Mouse (Mus musculus) embryonic facial prominence, embryonic 14.5 days (tissue): ENCODE measurements around the gene Gm3020. TPM values are rescaled to one million over a fixed set of nuclear protein-coding genes. Genes with fewer than 3 reads are reported as not detected.
"Not testable (repeated sequence)": the region's sequence is repeated elsewhere in the genome, so short reads cannot be mapped to it uniquely, and the experiment has no call there.

Experiments used
- ATAC-seq: fragments of 200-750 bp; cut with Nextera tagmentation; 2 replicates; pipeline ENCODE4 v1.8.0; 2017; ENCODE audit warnings: low read depth, moderate number of reproducible peaks, moderate TSS enrichment
- DNase-seq: peaks from one replicate; pipeline ENCODE4 v3.0.0-alpha.2; 2015; ENCODE audit warnings: low spot score
- H3K27ac ChIP-seq: fragments of 300-500 bp; sonication (generic); replicated peaks from 2 replicates; pipeline ENCODE4 v1.5.1; 2014; ENCODE audit warnings: low read depth, mild to moderate bottlenecking, low read length, moderate library complexity
- H3K27me3 ChIP-seq: fragments of 300-500 bp; sonication (generic); replicated peaks from 2 replicates; pipeline ENCODE4 v1.6.1; 2014; ENCODE audit warnings: low read length; ENCODE audit not compliant: control insufficient read depth, insufficient read depth
- H3K36me3 ChIP-seq: fragments of 300-500 bp; sonication (generic); 2 replicates; pipeline ENCODE4 v1.6.1; 2014; ENCODE audit warnings: low read length, mixed read lengths; ENCODE audit not compliant: control insufficient read depth, insufficient read depth
- H3K4me1 ChIP-seq: fragments of 300-500 bp; sonication (generic); 2 replicates; pipeline ENCODE4 v1.6.1; 2014; ENCODE audit warnings: antibody characterized with exemption, low read length; ENCODE audit not compliant: control insufficient read depth, insufficient read depth
- H3K4me2 ChIP-seq: fragments of 300-500 bp; sonication (generic); 2 replicates; pipeline ENCODE4 v1.6.1; 2014; ENCODE audit warnings: low read depth, mild to moderate bottlenecking, low read length, moderate library complexity, mixed read lengths
- H3K4me3 ChIP-seq: fragments of 300-500 bp; sonication (generic); 2 replicates; pipeline ENCODE4 v1.5.1; 2014; ENCODE audit warnings: low read depth, mild to moderate bottlenecking, low read length
- H3K9ac ChIP-seq: fragments of 300-500 bp; sonication (generic); 2 replicates; pipeline ENCODE4 v1.6.1; 2014; ENCODE audit warnings: low read depth, mild to moderate bottlenecking, low read length, moderate library complexity, mixed read lengths
- H3K9me3 ChIP-seq: fragments of 300-500 bp; sonication (generic); 2 replicates; pipeline ENCODE4 v1.6.1; 2016; ENCODE audit warnings: low read length; ENCODE audit not compliant: control insufficient read depth
- WGBS: fragments of 180-500 bp; shearing (Covaris S2); extraction: QIAGEN DNeasy Blood & Tissue Kit; methylation state at CpG from one replicate; pipeline ENCODE4 v1.1.7; 2014; 5-methylcytosine and 5-hydroxymethylcytosine counted together
- polyA plus RNA-seq: library from polyadenylated mRNA; unstranded; fragments of >200 nt; fragmentation: Nextera tagmentation; extraction: Ambion mirVana; gene quantifications from 2 replicates; pipeline ENCODE4 v1.2.1, GENCODE M21; 2014

Gm3020 gene
- 0.65 and 0.87 TPM in 2 replicates for polyA plus RNA-seq

DNA sequence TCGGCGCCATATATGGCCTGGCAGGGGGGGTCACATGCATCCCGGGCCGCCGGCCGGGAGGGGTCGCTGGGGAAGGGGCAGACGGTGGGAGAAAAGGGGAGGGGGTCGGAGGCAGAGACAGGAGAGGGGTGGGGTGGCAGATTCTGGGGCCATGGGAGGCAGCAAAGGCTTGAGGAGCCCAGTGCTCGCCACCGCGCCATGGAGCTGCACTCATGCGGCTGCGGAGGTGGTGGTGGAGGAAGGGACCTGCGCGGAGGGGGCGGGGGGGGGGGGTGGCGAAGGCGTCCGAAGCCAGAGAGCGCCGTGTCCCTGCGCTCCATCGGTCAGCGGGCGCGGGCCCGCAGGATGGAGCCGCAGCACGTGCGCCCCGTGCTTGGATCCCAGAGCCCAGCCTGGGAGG is at the start of gene Gm3020:
TSS of gene Gm3020 (plus strand) at position 301 of the 400 bp plus-strand sequence.
- H3K4me2 ChIP-seq, H3K9me3 ChIP-seq, H3K4me3 ChIP-seq, H3K27me3 ChIP-seq, H3K9ac ChIP-seq, DNase-seq, H3K36me3 ChIP-seq, H3K4me1 ChIP-seq, H3K27ac ChIP-seq, ATAC-seq: not testable (repeated sequence)
- WGBS: no CpG with 5 or more reads among the region's 32 CpGs

DNA sequence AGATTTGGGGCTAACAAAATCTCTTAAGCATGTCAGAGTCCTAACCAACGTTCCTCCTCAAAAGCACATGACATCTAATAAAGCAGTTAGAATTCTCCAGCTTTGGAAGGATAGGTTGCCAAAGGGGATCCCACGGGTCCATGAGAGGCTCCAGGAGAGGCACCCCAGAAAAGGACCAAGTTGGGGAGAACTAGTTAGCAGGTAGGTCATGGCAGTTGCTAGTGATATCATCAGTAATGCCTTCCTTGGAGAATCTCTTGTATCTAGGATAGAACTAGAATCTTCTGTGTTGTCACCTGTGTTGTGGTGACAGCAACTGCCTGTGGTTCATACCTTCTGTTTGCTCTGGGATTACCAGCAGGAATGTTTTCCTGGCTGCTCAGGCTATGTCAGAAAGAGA is 17.6 kb upstream of the Gm3020 start, which contains the start of gene Gm3012:
TSS of gene Gm3012 (plus strand) at position 301 of the 400 bp plus-strand sequence.
- H3K27ac ChIP-seq, H3K4me2 ChIP-seq, H3K9me3 ChIP-seq, H3K36me3 ChIP-seq, H3K27me3 ChIP-seq, H3K4me1 ChIP-seq, DNase-seq, H3K9ac ChIP-seq, ATAC-seq, H3K4me3 ChIP-seq: not testable (repeated sequence)
- WGBS: no CpG with 5 or more reads among the region's 2 CpGs

GRCm38 (mm10) chr14:3688483-3688882 is 36.7 kb downstream of the Gm3020 start, which contains the start of gene Gm3043:
Gm3043 (plus strand) TSS chr14:3688783.
- not testable (repeated sequence) for DNase-seq, H3K27me3 ChIP-seq, H3K4me1 ChIP-seq, H3K4me2 ChIP-seq, H3K9me3 ChIP-seq, H3K9ac ChIP-seq, H3K4me3 ChIP-seq, ATAC-seq, H3K36me3 ChIP-seq, H3K27ac ChIP-seq
- WGBS: no CpG with 5 or more reads among the region's 3 CpGs

Other genes starting within 250 kb of the Gm3020 start
- 0.65 and 0.87 TPM in 2 replicates for gene Gm10409, start 239.4 kb upstream of the Gm3020 start, polyA plus RNA-seq
- gene Gm3005, start 223.9 kb upstream of the Gm3020 start, polyA plus RNA-seq: 0.16 TPM in 1 of 2 replicates, not detected in the other
- gene Gm10408, start 202.7 kb upstream of the Gm3020 start, polyA plus RNA-seq: not detected in 2 replicates
- not detected in 2 replicates for gene Gm3012, start 17.5 kb upstream of the Gm3020 start, polyA plus RNA-seq
- gene Gm3043, start 36.8 kb downstream of the Gm3020 start, polyA plus RNA-seq: not detected in 2 replicates
- gene Gm3002, start 158.0 kb downstream of the Gm3020 start, polyA plus RNA-seq: 0.18 and 0.34 TPM in 2 replicates
- not detected in 2 replicates for gene Gm3033, start 194.2 kb downstream of the Gm3020 start, polyA plus RNA-seq
- gene Gm2916, start 232.1 kb downstream of the Gm3020 start, polyA plus RNA-seq: not detected in 2 replicates